Mouse (Mus musculus) heart, embryonic 14.5 days (tissue): ENCODE measurements at regions not wholly inside any gene's neighbourhood (a gene's known extent, or its start where the extent isn't known, plus 50 kb on each side); places are given as distances from the start of the nearest gene placed in this dataset.

Experiments used
- ATAC-seq: fragments of 200-750 bp; cut with Nextera tagmentation; 2 replicates; pipeline ENCODE4 v1.8.0; 2017; ENCODE audit warnings: low read depth, moderate TSS enrichment; ENCODE audit not compliant: insufficient number of reproducible peaks, insufficient read depth, low FRiP score
- H3K27ac ChIP-seq, 2 experiments: fragments of 200-500 bp in 1 of 2; fragments of 300-500 bp in 1 of 2; sonication (generic) in 1 of 2; replicated peaks in 1 of 2; 2 replicates each; pipeline ENCODE4 v1.5.1; 2012 to 2014; ENCODE audit warnings: low read depth in 2 of 2, low read length in 2 of 2, control low read depth in 1 of 2, mild to moderate bottlenecking in 1 of 2, mixed read lengths in 1 of 2; ENCODE audit not compliant: control insufficient read depth in 1 of 2, insufficient read depth in 1 of 2
- H3K27me3 ChIP-seq: fragments of 300-500 bp; sonication (generic); 2 replicates; pipeline ENCODE4 v1.6.1; 2014; ENCODE audit warnings: mild to moderate bottlenecking, low read length, control low read depth; ENCODE audit not compliant: control insufficient read depth, insufficient read depth
- H3K36me3 ChIP-seq: fragments of 300-500 bp; sonication (generic); 2 replicates; pipeline ENCODE4 v1.6.1; 2014; ENCODE audit warnings: mild to moderate bottlenecking, control low read depth, low read length, mixed read lengths; ENCODE audit not compliant: control insufficient read depth, insufficient read depth
- H3K4me1 ChIP-seq, 2 experiments: fragments of 200-500 bp in 1 of 2; fragments of 300-500 bp in 1 of 2; sonication (generic) in 1 of 2; 2 replicates each; pipeline ENCODE4 v1.6.1; 2012 to 2014; ENCODE audit warnings: low read length in 2 of 2, control low read depth in 1 of 2, mixed read lengths in 1 of 2; ENCODE audit not compliant: control insufficient read depth in 2 of 2, insufficient read depth in 2 of 2
- H3K4me2 ChIP-seq: fragments of 300-500 bp; sonication (generic); 2 replicates; pipeline ENCODE4 v1.6.1; 2014; ENCODE audit warnings: mild to moderate bottlenecking, low read length
- H3K4me3 ChIP-seq, 2 experiments: fragments of 200-500 bp in 1 of 2; fragments of 300-500 bp in 1 of 2; sonication (generic) in 1 of 2; 2 replicates each; pipeline ENCODE4 v1.5.1; 2012 to 2014; ENCODE audit warnings: low read length in 2 of 2, mild to moderate bottlenecking in 2 of 2, control low read depth in 1 of 2, low read depth in 1 of 2, moderate library complexity in 1 of 2; ENCODE audit not compliant: control insufficient read depth in 1 of 2, insufficient read depth in 1 of 2
- H3K9ac ChIP-seq: fragments of 300-500 bp; sonication (generic); 2 replicates; pipeline ENCODE4 v1.6.1; 2014; ENCODE audit warnings: mild to moderate bottlenecking, low read length
- H3K9me3 ChIP-seq: fragments of 300-500 bp; sonication (generic); 2 replicates; pipeline ENCODE4 v1.6.1; 2016; ENCODE audit warnings: low read length, control low read depth; ENCODE audit not compliant: control insufficient read depth
- WGBS: fragments of 180-500 bp; shearing (Covaris S2); extraction: QIAGEN DNeasy Blood & Tissue Kit; methylation state at CpG from one replicate; pipeline ENCODE4 v1.1.7; 2014; 5-methylcytosine and 5-hydroxymethylcytosine counted together

DNA sequence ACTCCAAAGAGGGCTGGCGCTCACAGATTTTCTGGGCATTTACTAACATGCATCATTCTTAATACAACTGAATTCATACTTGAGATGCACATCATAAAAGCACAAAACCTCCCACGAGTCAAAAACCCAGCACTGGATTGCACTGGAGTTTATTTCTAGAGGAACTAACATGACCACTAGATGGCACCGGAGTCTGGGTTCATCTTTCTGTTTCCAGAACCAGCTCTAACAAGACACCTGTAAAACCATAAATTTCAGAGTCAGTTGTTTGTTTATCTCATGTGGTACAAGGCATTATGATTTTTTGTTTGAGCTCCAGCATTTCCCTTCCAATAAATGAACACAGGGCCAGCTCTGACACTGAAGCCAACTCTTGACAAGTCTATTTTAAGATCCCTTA lies 179.2 kb downstream of the Tmem26 start:
- 12% methylated on average over 3 of the region's 3 CpGs for whole genome bisulfite sequencing
- no peaks in the 10 kb centered on the region for H3K36me3 ChIP-seq
- H3K27me3 ChIP-seq: no peaks in the 10 kb centered on the region
- no peak overlapping the region for H3K4me3 ChIP-seq
- no peaks in the 10 kb centered on the region for H3K9me3 ChIP-seq
- H3K27ac ChIP-seq: no peak overlapping the region
- ATAC-seq: no peak
- H3K4me2 ChIP-seq: no peak overlapping the region
- no peak overlapping the region for H3K9ac ChIP-seq
- H3K4me1 ChIP-seq: no peaks in the 10 kb centered on the region

DNA sequence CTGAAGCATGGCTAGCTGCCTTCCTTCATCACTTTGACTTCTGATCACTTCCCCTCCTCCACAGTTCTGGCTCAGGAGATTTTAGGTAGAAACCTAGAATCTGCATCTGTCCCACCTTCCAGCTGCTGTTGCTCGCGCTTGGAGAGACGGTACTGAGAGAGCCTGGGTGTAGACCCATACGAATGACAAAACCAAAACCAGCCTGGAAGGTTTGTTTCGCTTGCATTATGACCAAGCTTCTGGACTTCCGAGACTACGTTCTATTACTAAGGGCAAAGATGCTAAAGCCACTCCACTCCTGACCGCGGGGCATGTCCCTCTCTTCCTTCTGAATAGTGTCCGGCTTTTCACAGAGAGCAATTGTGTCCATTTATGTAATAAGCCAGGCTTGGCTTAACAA lies 180.9 kb downstream of the Tmem26 start:
- H3K27me3 ChIP-seq: no peaks in the 10 kb centered on the region
- H3K9ac ChIP-seq: no peak overlapping the region
- ATAC-seq: no peak
- H3K4me3 ChIP-seq: no peak overlapping the region
- 89% methylated on average over 10 of the region's 10 CpGs for WGBS
- H3K4me2 ChIP-seq: no peak overlapping the region
- no peaks in the 10 kb centered on the region for H3K9me3 ChIP-seq
- no peak overlapping the region for H3K27ac ChIP-seq
- H3K36me3 ChIP-seq: no peaks in the 10 kb centered on the region
- no peaks in the 10 kb centered on the region for H3K4me1 ChIP-seq

DNA sequence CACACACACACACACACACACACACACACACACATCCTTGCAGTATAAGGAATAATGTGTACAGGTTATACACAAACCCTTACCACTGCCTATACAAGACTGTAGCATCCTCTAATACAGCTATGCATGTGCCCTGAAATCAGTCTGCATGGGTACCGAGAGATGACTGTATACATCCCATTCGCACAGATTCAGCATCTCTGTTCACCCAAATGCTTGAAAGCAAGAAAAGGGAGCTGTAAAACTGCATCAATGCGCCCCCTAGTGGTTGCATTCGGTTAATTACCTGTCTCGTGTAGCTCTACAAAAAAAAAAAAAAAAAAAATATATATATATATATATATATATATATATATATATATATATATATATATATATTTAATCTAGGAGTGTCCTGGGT lies 184.8 kb downstream of the Tmem26 start:
- Histone ChIP-seq H3K4me3 (no peak overlapping the region), H3K4me2 (no peak overlapping the region), H3K27ac (no peak overlapping the region), H3K4me1 (0 out of 4 replicates have a peak, but pooled peaks cover 0 to 3% of the 10 kb centered on the region in 2 experiments), H3K9me3 (no peaks in the 10 kb centered on the region), H3K9ac (no peak overlapping the region), H3K27me3 (no peaks in the 10 kb centered on the region), H3K36me3 (no peaks in the 10 kb centered on the region)
- ATAC-seq: no peak
- WGBS: 23% methylated on average over 5 of the region's 5 CpGs

DNA sequence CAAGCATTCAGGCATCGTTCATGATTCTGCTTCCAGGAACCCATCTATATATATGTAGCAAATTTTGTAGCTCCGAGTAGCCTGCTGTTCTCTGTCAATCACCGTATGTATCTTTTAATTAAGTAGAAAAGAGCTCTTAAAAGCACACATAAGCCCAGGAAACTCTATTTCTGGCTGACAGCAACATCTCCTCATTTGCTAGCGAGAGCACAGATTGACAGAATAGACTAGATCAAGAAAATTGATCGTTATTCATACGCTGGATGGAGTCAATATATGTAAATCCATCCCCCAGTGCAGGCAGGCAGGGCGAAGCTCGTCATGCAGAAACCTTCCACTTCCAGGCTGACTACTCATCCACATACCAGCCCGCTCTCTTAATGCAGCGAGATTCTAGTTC lies 185.6 kb downstream of the Tmem26 start:
- 0 out of 4 replicates have a peak, but pooled peaks cover 0 to 3% of the 10 kb centered on the region in 2 experiments for H3K4me1 ChIP-seq
- H3K4me2 ChIP-seq: no peak overlapping the region
- H3K27ac ChIP-seq: no peak overlapping the region
- H3K9me3 ChIP-seq: no peaks in the 10 kb centered on the region
- H3K27me3 ChIP-seq: no peaks in the 10 kb centered on the region
- H3K36me3 ChIP-seq: no peaks in the 10 kb centered on the region
- no peak for ATAC-seq
- WGBS: 74% methylated on average over 10 of the region's 10 CpGs
- no peak overlapping the region for H3K4me3 ChIP-seq
- no peak overlapping the region for H3K9ac ChIP-seq

DNA sequence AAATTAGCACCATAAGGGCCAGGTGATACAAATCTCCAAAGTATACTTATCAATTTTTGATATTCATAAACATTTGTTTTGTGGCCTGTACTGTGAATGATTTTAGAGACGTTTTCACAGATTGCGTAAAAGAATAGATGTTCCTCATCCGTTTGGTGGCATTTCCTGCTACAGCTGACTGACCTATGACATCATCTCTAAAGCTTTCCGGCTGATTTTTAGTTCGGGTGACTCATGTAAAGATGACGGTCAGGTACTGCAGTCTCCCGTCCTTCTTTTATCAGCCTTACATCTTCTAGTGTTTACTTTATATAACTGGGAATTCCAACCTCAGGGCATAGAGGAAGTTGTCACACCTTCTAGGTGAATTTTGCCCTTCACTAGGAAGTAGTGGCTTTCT lies 192.7 kb downstream of the Tmem26 start:
- no peak for ATAC-seq
- H3K9ac ChIP-seq: no peak overlapping the region
- H3K36me3 ChIP-seq: no peaks in the 10 kb centered on the region
- H3K27me3 ChIP-seq: no peaks in the 10 kb centered on the region
- H3K27ac ChIP-seq: no peak overlapping the region
- no peak overlapping the region for H3K4me2 ChIP-seq
- WGBS: 48% methylated on average over 7 of the region's 7 CpGs
- no peak overlapping the region for H3K4me3 ChIP-seq
- 0 out of 4 replicates have a peak, but pooled peaks cover 0 to 3% of the 10 kb centered on the region in 2 experiments for H3K4me1 ChIP-seq
- H3K9me3 ChIP-seq: no peaks in the 10 kb centered on the region

DNA sequence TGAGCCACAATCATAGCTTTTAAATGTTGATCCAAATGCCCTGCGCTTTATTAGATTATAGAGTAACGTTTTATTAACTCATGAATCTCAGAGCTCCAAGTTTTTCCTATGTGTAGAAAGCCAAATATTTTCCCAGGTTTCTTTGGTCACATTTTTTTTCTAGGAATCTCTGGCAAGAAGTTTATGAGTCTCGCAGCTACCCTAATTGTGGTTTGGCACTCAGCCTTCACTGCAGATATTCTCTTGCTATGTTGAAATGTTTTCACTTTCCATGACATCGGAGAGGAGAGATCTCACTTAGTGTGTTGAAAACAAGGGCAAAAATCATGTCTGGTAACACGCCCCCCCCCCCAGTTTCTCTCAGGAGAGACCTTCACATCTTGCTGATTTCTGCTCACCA lies 212.4 kb downstream of the Tmem26 start:
- ATAC-seq: no peak
- no peak overlapping the region for H3K9ac ChIP-seq

DNA sequence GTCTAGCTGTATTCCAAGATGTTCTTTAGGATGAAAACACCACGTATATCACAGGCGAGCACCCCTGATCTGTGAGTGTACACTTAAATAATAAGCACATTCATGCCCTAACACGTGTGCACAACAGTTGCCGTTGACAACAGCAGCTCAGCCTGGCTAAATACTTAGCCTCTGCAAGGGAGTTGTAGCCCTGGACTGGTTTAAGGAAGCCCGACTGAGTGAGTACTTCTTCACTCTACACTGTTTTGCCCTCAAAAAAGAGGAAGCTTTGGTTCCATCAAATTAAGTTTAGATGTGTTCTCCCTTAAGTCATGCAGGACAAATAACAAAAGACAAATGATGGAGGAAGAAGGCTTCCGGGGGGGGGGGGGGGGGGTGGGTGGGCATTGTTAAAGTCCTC lies 208.0 kb upstream of the Rhobtb1 start:
- Histone ChIP-seq H3K4me2 (no peak overlapping the region), H3K27me3 (no peaks in the 10 kb centered on the region), H3K9me3 (no peaks in the 10 kb centered on the region), H3K4me3 (no peak overlapping the region), H3K36me3 (no peaks in the 10 kb centered on the region), H3K27ac (no peak overlapping the region), H3K9ac (no peak overlapping the region), H3K4me1 (no peaks in the 10 kb centered on the region)
- no peak for ATAC-seq
- 82% methylated on average over 5 of the region's 6 CpGs for WGBS

More for the DNA sequence above, 212.4 kb downstream of the Tmem26 start:
- no peak overlapping the region for H3K27ac ChIP-seq
- H3K27me3 ChIP-seq: no peaks in the 10 kb centered on the region
- H3K36me3 ChIP-seq: no peaks in the 10 kb centered on the region
- no peak overlapping the region for H3K4me3 ChIP-seq
- H3K9me3 ChIP-seq: no peaks in the 10 kb centered on the region
- WGBS: 64% methylated on average over 5 of the region's 5 CpGs
- no peaks in the 10 kb centered on the region for H3K4me1 ChIP-seq
- H3K4me2 ChIP-seq: no peak overlapping the region

DNA sequence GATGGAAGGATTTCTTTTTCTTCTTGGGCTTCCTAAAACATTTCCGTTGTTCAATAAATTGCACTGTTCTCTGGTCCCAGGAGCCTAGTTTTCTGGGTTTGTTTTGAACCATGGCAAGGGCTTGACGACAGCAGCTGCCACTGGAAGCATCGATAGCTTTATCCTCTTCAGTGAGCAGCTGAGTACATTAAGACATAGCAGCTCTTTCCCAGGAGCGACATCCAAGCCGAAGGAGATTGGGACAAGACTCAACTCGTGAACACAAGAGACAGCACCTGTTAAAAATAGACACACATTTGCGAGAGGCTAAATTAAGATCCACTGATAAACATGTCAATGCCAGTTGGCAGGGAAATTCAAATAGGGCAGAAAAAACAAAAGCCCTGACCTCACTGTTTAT lies 194.7 kb upstream of the Rhobtb1 start:
- Histone ChIP-seq H3K4me3 (no peak overlapping the region), H3K4me2 (peak overlapping the region; percentile 11; the same call in 1 of the 2 replicates), H3K27me3 (no peaks in the 10 kb centered on the region), H3K9me3 (peaks cover 2% of the 10 kb centered on the region; the same call in 1 of the 2 replicates), H3K36me3 (no peaks in the 10 kb centered on the region), H3K9ac (no peak overlapping the region), H3K4me1 (peaks cover 0 to 2% of the 10 kb centered on the region in 2 experiments; a peak in 1 of 4 replicates), H3K27ac (no peak overlapping the region)
- 39% methylated on average over 7 of the region's 7 CpGs for WGBS
- ATAC-seq: no peak
